In genomic region chr19:40556029-40556428, GRCm38 (mm10) we compare ENCODE assay signal across 18 mouse cellular contexts.
"Had no signal": no experiment of that assay in that cellular context is flagged by ENCODE, and none has a peak within 500 bp of the region (broad histone marks: within the 10 kb centered on the region; RNA-seq: fewer than 3 reads in every experiment).

No protein-coding gene starts in this region.

- H3K4me2 ChIP-seq: lung, embryonic 14.5 days; midbrain, embryonic 12.5 days; neural tube, embryonic 13.5 days; neural tube, embryonic 15.5 days had no signal

- H3K4me1 ChIP-seq: midbrain, embryonic 10.5 days; midbrain, embryonic 12.5 days; neural tube, embryonic 13.5 days; neural tube, embryonic 15.5 days had no signal

- H3K9me3 ChIP-seq: midbrain, embryonic 10.5 days; midbrain, embryonic 12.5 days; neural tube, embryonic 13.5 days; neural tube, embryonic 15.5 days had no signal

- ATAC-seq: midbrain, embryonic 16.5 days had no signal

- H3K9ac ChIP-seq: lung, embryonic 14.5 days; midbrain, embryonic 12.5 days; neural tube, embryonic 13.5 days; neural tube, embryonic 15.5 days had no signal

- DNase-seq: lung, embryonic 14.5 days; lung, postnatal 10 days; lung, postnatal 4 days; midbrain, embryonic 14.5 days; retina, postnatal 1 day; right cerebral cortex, adult 18-20 months; right cerebral cortex, postnatal 25 days; right cerebral cortex, postnatal 4 days; spleen, adult 18-20 months; thymus, adult 18-20 months; thymus, postnatal 14 days; thymus, postnatal 36 days had no signal

- H3K27me3 ChIP-seq: midbrain, embryonic 12.5 days; neural tube, embryonic 13.5 days; neural tube, embryonic 15.5 days had no signal

- H3K4me3 ChIP-seq: midbrain, embryonic 10.5 days; midbrain, embryonic 12.5 days; myocyte; neural tube, embryonic 13.5 days; neural tube, embryonic 15.5 days had no signal

- H3K27ac ChIP-seq: midbrain, embryonic 10.5 days; midbrain, embryonic 12.5 days; neural tube, embryonic 13.5 days; neural tube, embryonic 15.5 days had no signal
